Mouse (Mus musculus): ENCODE measurements around the gene Btn2a2. TPM values are rescaled to one million over a fixed set of nuclear protein-coding genes. Genes with fewer than 3 reads are reported as not detected.

Btn2a2 gene
- polyA plus RNA-seq, 1 experiment from 2014 or later = 0.40 TPM

DNA sequence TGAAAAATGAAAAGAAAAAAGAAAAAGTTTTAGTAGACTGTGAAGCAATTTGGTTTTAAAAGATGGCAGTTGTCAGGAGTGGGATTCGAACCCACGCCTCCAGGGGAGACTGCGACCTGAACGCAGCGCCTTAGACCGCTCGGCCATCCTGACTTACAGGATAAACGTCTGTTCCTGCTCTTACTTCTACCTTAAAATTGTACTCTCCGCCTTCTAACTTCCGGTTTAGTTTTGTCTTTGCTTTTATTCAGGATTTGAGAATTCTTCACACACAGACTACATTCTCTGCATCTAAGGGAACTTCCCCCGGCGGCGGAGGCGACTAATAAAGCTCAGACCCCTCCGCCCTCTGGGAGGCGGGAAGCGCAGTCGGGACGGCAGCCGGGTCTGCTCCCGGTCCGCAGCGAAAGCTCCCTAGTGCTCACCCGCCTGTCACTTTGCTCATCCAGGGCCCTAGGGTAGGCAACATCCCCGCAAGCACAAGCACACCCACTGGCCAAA lies 35.2 kb downstream of the Btn2a2 start:
- H3K4me1 ChIP-seq (ENCODE audit: control insufficient read depth, insufficient read depth, low read length) = no peaks in the 10 kb centered on the region
- H3K9ac ChIP-seq (ENCODE audit: low read depth, low read length) = peak overlapping the region; percentile 76
- H3K27ac ChIP-seq (replicated peaks; ENCODE audit: low read depth, low read length) = peak overlapping the region; percentile 83
- under 1% methylated on average over 25 of the region's 25 CpGs for WGBS
- peak overlapping the region; percentile 54 for H3K4me2 ChIP-seq (ENCODE audit: low read depth, low read length)
- H3K4me3 ChIP-seq (ENCODE audit: low read depth, low read length) = peak overlapping the region; percentile 61
- peak; percentile 86 for ATAC-seq (ENCODE audit: low read depth)
- H3K9me3 ChIP-seq (ENCODE audit: control insufficient read depth, low read length) = no peaks in the 10 kb centered on the region
- peak; percentile 87 for DNase-seq (ENCODE audit: low spot score)
- H3K27me3 ChIP-seq (replicated peaks; ENCODE audit: control insufficient read depth, insufficient read depth, low read length) = peaks cover 2% of the 10 kb centered on the region; the same call in 1 of the 2 replicates
- no peaks in the 10 kb centered on the region for H3K36me3 ChIP-seq (ENCODE audit: control insufficient read depth, insufficient read depth, low read length)

DNA sequence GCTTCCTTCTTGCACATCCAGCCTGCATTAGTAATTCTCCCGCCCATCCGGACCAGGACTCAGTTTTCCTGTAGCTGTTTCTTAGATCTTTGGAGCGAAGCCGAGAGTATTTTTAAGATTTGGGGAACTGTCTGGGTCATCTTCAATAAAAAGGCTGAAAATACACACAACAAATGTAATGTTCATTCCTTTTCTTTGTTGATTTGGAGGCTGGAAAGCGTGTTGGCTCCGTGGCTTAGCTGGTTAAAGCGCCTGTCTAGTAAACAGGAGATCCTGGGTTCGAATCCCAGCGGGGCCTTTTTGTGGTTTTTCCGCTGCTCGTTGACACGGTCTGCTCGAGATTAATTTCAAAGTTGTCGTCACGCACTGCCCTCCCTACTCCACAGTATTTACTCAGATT lies 38.3 kb downstream of the Btn2a2 start:
- peak overlapping the region; percentile 69 for H3K27ac ChIP-seq (replicated peaks; ENCODE audit: low read depth, low read length)
- ATAC-seq (ENCODE audit: low read depth) (peak; percentile 19; the same call in 1 of the 2 replicates), DNase-seq (ENCODE audit: low spot score) (peak; percentile 94)
- under 1% methylated on average over 15 of the region's 15 CpGs for WGBS
- no peaks in the 10 kb centered on the region for H3K36me3 ChIP-seq (ENCODE audit: control insufficient read depth, insufficient read depth, low read length)
- no peaks in the 10 kb centered on the region for H3K9me3 ChIP-seq (ENCODE audit: control insufficient read depth, low read length)
- peak overlapping the region; percentile 64 for H3K9ac ChIP-seq (ENCODE audit: low read depth, low read length)
- peak overlapping the region; percentile 77 for H3K4me2 ChIP-seq (ENCODE audit: low read depth, low read length)
- H3K4me3 ChIP-seq (ENCODE audit: low read depth, low read length) = peak overlapping the region; percentile 61
- H3K27me3 ChIP-seq (replicated peaks; ENCODE audit: control insufficient read depth, insufficient read depth, low read length) = no peaks in the 10 kb centered on the region
- no peaks in the 10 kb centered on the region for H3K4me1 ChIP-seq (ENCODE audit: control insufficient read depth, insufficient read depth, low read length)

DNA sequence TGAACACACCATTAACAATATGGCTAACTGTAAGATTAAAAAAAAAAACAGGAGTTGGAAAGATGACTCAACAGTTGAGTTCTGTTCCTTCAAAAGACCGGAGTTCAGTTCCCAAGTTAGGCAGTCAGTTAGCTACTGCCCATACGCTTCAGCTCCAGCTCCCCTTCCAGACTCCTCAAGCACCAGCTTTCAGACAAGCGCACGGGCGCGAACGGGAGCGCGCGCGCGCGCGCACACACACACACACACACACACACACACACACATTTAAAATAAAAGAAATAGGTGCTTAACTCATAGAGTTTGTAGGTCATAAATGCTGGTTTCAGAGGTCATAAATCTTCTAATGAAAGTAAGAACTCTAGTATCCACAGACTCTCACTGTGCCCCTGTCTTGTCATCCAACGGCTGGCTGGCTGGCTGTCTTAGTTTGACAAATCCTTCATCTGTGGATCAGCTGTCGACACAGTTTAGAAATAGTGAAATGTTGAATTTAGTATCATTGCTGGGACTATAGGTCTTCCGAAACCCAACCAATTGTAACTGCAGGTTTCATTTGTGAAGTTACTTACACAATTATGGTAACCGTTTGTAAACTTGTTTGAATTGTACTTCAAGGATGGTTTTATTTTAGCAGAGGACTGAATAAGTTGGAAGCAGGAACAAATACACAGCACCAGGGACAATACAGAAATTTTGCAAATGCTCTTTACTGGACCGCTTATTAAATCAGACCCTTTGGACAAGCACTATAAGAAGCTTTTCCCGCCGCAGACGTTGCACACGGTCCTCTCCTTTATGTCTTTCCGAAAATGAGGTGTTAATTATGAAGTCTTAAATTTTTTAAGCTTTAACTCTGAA lies 39.2 kb downstream of the Btn2a2 start:
- no peaks in the 10 kb centered on the region for H3K36me3 ChIP-seq (ENCODE audit: control insufficient read depth, insufficient read depth, low read length)
- H3K27me3 ChIP-seq (replicated peaks; ENCODE audit: control insufficient read depth, insufficient read depth, low read length) = no peaks in the 10 kb centered on the region
- DNase-seq (ENCODE audit: low spot score) = peak; percentile 94
- no peaks in the 10 kb centered on the region for H3K9me3 ChIP-seq (ENCODE audit: control insufficient read depth, low read length)
- ATAC-seq (ENCODE audit: low read depth) = no peak
- under 1% methylated on average over 24 of the region's 24 CpGs for WGBS
- H3K4me2 ChIP-seq (ENCODE audit: low read depth, low read length) = peak overlapping the region; percentile 77
- peak overlapping the region; percentile 61 for H3K4me3 ChIP-seq (ENCODE audit: low read depth, low read length)
- H3K4me1 ChIP-seq (ENCODE audit: control insufficient read depth, insufficient read depth, low read length) = 0 out of 2 replicates have a peak, but pooled peaks cover under 1% of the 10 kb centered on the region
- H3K9ac ChIP-seq (ENCODE audit: low read depth, low read length) = peak overlapping the region; percentile 64
- H3K27ac ChIP-seq (replicated peaks; ENCODE audit: low read depth, low read length) = peak overlapping the region; percentile 72

DNA sequence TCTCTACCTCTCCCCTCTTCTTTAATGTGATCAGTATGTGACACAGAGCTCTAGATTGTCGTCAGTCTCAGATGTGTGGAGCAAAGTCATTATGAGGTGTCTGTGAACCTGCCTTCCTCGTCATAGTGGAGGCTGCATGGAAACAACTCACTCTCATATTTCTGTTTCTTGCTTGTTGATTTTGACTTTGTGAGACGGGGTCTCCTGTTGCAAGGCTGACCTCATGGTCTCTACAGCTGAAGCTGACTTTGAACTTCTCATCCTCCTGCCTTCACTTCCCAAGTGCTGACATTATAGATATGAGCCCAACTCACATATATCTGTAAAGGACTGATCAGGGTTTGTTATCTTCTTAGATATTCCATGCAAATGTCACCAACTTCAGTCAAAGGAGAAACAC lies 39.9 kb downstream of the Btn2a2 start:
- Histone ChIP-seq H3K9ac (ENCODE audit: low read depth, low read length) (no peak overlapping the region), H3K27me3 (replicated peaks; ENCODE audit: control insufficient read depth, insufficient read depth, low read length) (no peaks in the 10 kb centered on the region), H3K4me2 (ENCODE audit: low read depth, low read length) (peak overlapping the region; percentile 77), H3K4me3 (ENCODE audit: low read depth, low read length) (peak overlapping the region; percentile 61), H3K27ac (replicated peaks; ENCODE audit: low read depth, low read length) (peak overlapping the region; percentile 72), H3K4me1 (ENCODE audit: control insufficient read depth, insufficient read depth, low read length) (0 out of 2 replicates have a peak, but pooled peaks cover 2% of the 10 kb centered on the region), H3K9me3 (ENCODE audit: control insufficient read depth, low read length) (no peaks in the 10 kb centered on the region), H3K36me3 (ENCODE audit: control insufficient read depth, insufficient read depth, low read length) (no peaks in the 10 kb centered on the region)
- ATAC-seq (ENCODE audit: low read depth) (no peak), DNase-seq (ENCODE audit: low spot score) (no peak)
- WGBS = 41% methylated on average over 3 of the region's 3 CpGs

DNA sequence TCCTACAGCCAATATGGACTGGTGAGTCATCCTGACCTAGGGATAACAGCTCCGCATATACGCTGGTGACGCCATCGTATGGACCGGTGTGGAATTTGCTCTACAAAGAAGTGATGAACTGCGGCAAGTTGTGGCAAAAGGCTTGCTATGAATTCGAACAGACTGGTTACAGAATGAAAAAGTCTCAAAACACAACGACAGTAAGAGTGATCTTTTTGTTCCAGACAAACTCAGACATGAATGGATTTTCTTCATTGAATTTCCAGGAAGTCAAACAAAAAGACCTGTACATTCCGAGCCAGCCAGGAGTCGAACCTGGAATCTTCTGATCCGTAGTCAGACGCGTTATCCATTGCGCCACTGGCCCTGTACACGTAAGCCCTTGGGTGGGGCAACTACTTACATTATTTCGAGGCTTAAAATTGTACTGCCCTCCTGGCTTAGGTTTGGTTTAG lies 42.1 kb downstream of the Btn2a2 start:
- DNase-seq (ENCODE audit: low spot score) = peak; percentile 89
- under 1% methylated on average over 16 of the region's 16 CpGs for WGBS
- peak overlapping the region; percentile 63 for H3K4me2 ChIP-seq (ENCODE audit: low read depth, low read length)
- H3K4me1 ChIP-seq (ENCODE audit: control insufficient read depth, insufficient read depth, low read length) = 0 out of 2 replicates have a peak, but pooled peaks cover 2% of the 10 kb centered on the region
- H3K9ac ChIP-seq (ENCODE audit: low read depth, low read length) = peak overlapping the region; percentile 85
- no peaks in the 10 kb centered on the region for H3K9me3 ChIP-seq (ENCODE audit: control insufficient read depth, low read length)
- peak; percentile 74 for ATAC-seq (ENCODE audit: low read depth)
- H3K4me3 ChIP-seq (ENCODE audit: low read depth, low read length) = peak overlapping the region; percentile 70
- peak overlapping the region; percentile 99 for H3K27ac ChIP-seq (replicated peaks; ENCODE audit: low read depth, low read length)
- H3K27me3 ChIP-seq (replicated peaks; ENCODE audit: control insufficient read depth, insufficient read depth, low read length) = no peaks in the 10 kb centered on the region
- H3K36me3 ChIP-seq (ENCODE audit: control insufficient read depth, insufficient read depth, low read length) = no peaks in the 10 kb centered on the region

DNA sequence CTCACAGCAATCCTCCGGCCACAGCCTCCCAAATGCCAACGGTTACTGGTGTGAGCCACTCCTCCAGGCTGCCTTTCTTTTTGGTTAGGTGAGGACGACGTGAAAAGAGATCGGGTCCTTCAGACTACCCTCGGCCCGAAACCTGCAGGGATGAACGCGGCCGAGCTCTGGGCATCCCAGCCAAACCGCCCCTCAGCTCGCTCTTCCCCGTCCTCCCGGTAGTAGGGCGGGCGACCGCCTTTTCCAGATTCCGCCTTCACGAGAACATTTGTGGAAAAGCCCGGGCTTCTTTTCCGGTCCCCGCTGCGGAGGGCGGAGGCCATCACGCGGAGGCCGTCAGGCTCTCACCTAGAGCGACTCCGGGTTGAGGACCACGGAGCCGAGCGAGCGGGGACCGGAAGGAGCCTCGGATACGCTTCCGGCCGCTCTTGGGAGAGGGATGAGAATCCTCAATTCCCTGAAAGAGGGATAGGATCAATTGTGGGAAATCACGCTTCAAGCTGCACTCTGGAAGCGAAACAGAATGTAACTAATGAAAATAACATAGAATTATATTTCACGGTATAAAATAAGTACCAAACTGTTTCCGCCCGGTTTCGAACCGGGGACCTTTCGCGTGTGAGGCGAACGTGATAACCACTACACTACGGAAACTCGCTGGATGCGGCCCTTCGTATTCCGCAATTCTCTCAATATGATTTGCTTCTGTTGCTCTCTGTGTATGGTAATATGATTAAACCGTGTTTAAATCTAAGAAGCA lies 42.9 kb downstream of the Btn2a2 start:
- ATAC-seq (ENCODE audit: low read depth) (peak; percentile 93), DNase-seq (ENCODE audit: low spot score) (peak; percentile 93)
- no peaks in the 10 kb centered on the region for H3K27me3 ChIP-seq (replicated peaks; ENCODE audit: control insufficient read depth, insufficient read depth, low read length)
- H3K4me3 ChIP-seq (ENCODE audit: low read depth, low read length) = peak overlapping the region; percentile 70
- under 1% methylated on average over 55 of the region's 55 CpGs for WGBS
- H3K9me3 ChIP-seq (ENCODE audit: control insufficient read depth, low read length) = no peaks in the 10 kb centered on the region
- H3K4me2 ChIP-seq (ENCODE audit: low read depth, low read length) = peak overlapping the region; percentile 63
- 0 out of 2 replicates have a peak, but pooled peaks cover 2% of the 10 kb centered on the region for H3K4me1 ChIP-seq (ENCODE audit: control insufficient read depth, insufficient read depth, low read length)
- H3K36me3 ChIP-seq (ENCODE audit: control insufficient read depth, insufficient read depth, low read length) = no peaks in the 10 kb centered on the region
- H3K9ac ChIP-seq (ENCODE audit: low read depth, low read length) = peak overlapping the region; percentile 85
- peak overlapping the region; percentile 99 for H3K27ac ChIP-seq (replicated peaks; ENCODE audit: low read depth, low read length)

DNA sequence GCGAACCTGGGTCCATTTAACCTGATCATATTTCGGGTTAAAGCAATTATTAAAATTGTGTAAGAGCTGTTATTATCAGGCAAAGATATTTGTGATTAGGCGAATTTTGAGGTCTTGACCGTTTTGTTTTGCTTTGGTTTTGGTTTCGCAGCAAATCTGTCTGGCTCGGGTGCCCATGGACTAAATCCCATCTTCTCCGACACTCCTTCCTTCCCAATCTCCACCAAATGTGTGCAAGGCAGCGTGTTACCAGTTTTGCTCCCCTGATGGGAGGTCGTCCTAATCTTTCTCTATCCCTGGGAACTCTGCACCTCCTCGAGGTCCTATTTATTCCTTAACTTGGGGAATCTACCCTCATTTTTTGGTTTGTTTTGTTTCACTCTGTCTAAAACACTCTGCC lies 43.5 kb downstream of the Btn2a2 start:
- Histone ChIP-seq H3K27me3 (replicated peaks; ENCODE audit: control insufficient read depth, insufficient read depth, low read length) (no peaks in the 10 kb centered on the region), H3K36me3 (ENCODE audit: control insufficient read depth, insufficient read depth, low read length) (no peaks in the 10 kb centered on the region), H3K9ac (ENCODE audit: low read depth, low read length) (peak overlapping the region; percentile 85), H3K4me2 (ENCODE audit: low read depth, low read length) (peak overlapping the region; percentile 63), H3K4me3 (ENCODE audit: low read depth, low read length) (peak overlapping the region; percentile 70), H3K9me3 (ENCODE audit: control insufficient read depth, low read length) (no peaks in the 10 kb centered on the region), H3K4me1 (ENCODE audit: control insufficient read depth, insufficient read depth, low read length) (0 out of 2 replicates have a peak, but pooled peaks cover 2% of the 10 kb centered on the region), H3K27ac (replicated peaks; ENCODE audit: low read depth, low read length) (peak overlapping the region; percentile 99)
- 2% methylated on average over 10 of the region's 10 CpGs for WGBS
- ATAC-seq (ENCODE audit: low read depth) = no peak
- no peak for DNase-seq (ENCODE audit: low spot score)

DNA sequence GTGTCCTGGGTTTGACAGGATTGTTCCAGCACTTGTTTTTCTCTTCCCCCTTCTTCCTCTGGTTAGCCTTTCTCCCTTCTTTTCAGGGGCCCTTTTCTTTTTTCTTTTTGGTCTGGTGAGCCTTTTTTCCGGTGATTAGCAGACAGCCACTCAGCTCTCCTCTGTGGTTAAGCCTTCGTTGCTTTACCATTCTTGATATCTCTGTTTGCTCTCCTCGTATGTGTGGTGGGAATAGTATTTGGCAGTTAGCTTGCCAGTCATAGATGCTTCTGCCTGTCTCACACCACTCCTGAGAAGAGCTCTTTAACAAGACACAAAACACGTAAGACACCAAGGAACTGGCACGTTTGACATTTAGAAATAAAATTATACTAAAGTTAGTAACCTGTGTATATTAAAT lies 44.2 kb downstream of the Btn2a2 start:
- 52% methylated on average over 5 of the region's 5 CpGs for WGBS
- Histone ChIP-seq H3K27ac (replicated peaks; ENCODE audit: low read depth, low read length) (0 out of 2 replicates have a peak overlapping the region, but pooled peaks have one; percentile 48), H3K36me3 (ENCODE audit: control insufficient read depth, insufficient read depth, low read length) (no peaks in the 10 kb centered on the region), H3K27me3 (replicated peaks; ENCODE audit: control insufficient read depth, insufficient read depth, low read length) (no peaks in the 10 kb centered on the region), H3K4me3 (ENCODE audit: low read depth, low read length) (peak overlapping the region; percentile 70), H3K9me3 (ENCODE audit: control insufficient read depth, low read length) (no peaks in the 10 kb centered on the region), H3K4me2 (ENCODE audit: low read depth, low read length) (peak overlapping the region; percentile 63), H3K4me1 (ENCODE audit: control insufficient read depth, insufficient read depth, low read length) (0 out of 2 replicates have a peak, but pooled peaks cover 2% of the 10 kb centered on the region), H3K9ac (ENCODE audit: low read depth, low read length) (peak overlapping the region; percentile 85; the same call in 1 of the 2 replicates)
- no peak for ATAC-seq (ENCODE audit: low read depth)
- DNase-seq (ENCODE audit: low spot score) = no peak

All from embryonic facial prominence, embryonic 14.5 days (tissue).